Mouse (Mus musculus): ENCODE measurements at regions not wholly inside any gene's neighbourhood (a gene's known extent, or its start where the extent isn't known, plus 50 kb on each side); places are given as distances from the start of the nearest gene placed in this dataset.

DNA sequence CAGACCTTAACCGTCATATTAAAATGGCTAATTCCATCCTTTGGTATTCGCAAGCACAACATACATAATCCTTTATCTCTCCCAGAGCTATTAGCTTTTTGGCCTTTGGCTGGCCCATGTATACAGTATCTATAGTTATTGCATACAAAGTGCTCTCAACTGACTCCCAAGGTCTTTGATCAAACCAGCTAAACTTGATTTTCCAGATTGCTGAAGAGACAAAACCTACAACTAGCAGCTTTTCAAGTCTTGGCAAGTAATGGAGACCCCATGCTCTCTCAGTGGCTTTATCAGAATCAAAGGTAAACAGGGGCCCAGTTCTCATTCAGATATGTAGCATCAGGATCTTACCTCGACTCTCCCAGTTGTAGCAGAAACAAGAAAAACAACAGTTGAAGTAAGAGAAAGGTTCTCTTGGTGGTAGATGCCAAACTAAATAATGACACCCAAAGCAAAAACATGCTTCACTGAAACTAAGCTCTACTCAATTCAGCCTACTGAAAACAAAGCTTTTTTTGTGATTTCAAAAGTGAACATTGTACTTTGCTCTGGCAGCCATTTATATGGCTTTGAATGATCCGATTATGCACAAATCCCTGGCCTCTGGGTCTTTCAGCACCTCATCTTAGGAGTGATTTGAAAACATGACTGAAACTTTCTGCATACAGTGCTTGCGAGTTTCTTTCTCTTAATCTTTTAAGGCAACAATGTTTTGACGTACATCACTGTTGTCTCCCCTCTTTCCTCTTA lies 307.0 kb downstream of the Klf5 start:
- TF ChIP-seq CTCF (IDR thresholded peaks at IDR 0.05; ENCODE audit: low read depth, low read length) (no peak), POLR2A (IDR thresholded peaks at IDR 0.05; ENCODE audit: extremely low read depth, insufficient read depth, low read length) (no peak)
